Mouse (Mus musculus) bone marrow macrophage, adult 2 months (primary cell): ENCODE data around the gene Fancg.

Experiments used
- CTCF ChIP-seq: IDR thresholded peaks from 2 replicates; pipeline ENCODE4 v1.5.1; 2012; ENCODE audit warnings: low read depth, mild to moderate bottlenecking, low read length, moderate library complexity
- POLR2A ChIP-seq: IDR thresholded peaks from 2 replicates; pipeline ENCODE4 v1.6.1; 2012; ENCODE audit warnings: mild to moderate bottlenecking, low read depth, low read length, borderline replicate concordance

GRCm38 (mm10) chr4:43058392-43058752 lies 48.1 kb upstream of the Fancg start:
- TF ChIP-seq POLR2A (no peak), CTCF (no peak)
